Mouse (Mus musculus) embryonic fibroblast, embryonic 13.5 days (primary cell): ENCODE data around the gene Psmd9.

Experiments
- CTCF ChIP-seq: IDR thresholded peaks from 2 replicates; pipeline ENCODE4 v1.5.1; 2011; ENCODE audit warnings: mild to moderate bottlenecking, control low read depth, low read length, moderate library complexity, borderline replicate concordance; ENCODE audit not compliant: insufficient read depth
- POLR2A ChIP-seq: IDR thresholded peaks from 2 replicates; pipeline ENCODE4 v1.6.1; 2011; ENCODE audit warnings: low read depth, mild to moderate bottlenecking, control low read depth, low read length, moderate library complexity

DNA sequence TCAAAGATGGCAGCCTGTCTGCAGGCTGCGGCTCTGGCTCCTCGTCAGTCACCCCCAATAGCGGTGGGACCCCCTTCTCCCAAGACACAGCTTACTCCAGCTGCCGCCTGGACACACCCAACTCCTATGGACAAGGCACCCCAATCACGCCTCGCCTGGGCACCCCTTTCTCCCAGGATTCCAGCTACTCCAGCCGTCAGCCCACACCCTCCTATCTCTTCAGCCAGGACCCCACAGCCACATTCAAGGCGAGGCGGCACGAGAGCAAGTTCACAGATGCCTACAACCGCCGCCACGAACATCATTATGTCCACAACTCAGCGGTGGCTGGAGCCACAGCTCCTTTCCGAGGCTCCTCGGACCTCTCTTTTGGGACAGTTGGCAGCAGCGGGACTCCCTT lies 21.6 kb upstream of the Psmd9 start:
- TF ChIP-seq POLR2A (no peak), CTCF (no peak)
